Mouse (Mus musculus): ENCODE measurements around the gene 1600014C10Rik.

DNA sequence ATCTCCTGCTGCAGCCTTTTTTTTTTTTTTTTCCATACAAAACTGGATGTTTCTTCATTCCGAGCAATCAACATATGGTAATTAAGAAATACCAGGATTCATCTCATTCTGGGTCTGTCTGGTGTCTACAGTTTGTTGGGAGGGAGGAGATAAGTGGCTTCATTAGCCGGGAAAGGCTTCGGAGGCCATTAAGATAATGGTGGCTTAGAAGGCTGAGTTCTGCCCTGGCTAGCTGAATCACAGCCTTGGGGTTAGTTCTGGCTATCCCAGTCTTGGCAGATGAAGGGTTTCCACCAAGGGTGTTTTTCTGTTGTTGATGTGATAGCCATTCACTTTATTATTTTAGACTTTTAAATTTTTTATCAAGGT is 18.3 kb downstream of the 1600014C10Rik start:
- TF ChIP-seq CTCF (IDR thresholded peaks at IDR 0.05; ENCODE audit: low read depth, low read length) (no peak), TAL1 (conservative IDR thresholded peaks at IDR 0.05; ENCODE audit: low read depth, low read length) (no peak), GATA2 (IDR thresholded peaks at IDR 0.05; ENCODE audit: borderline replicate concordance, low read depth, low read length) (no peak), GATA1 (IDR thresholded peaks at IDR 0.05; ENCODE audit: borderline replicate concordance, low read length) (no peak), POLR2AphosphoS5 (IDR thresholded peaks at IDR 0.05; ENCODE audit: insufficient replicate concordance, low read depth, low read length) (no peak)
